Mouse (Mus musculus) MEL-GATA-1-ER (cell line): ENCODE data around the gene Phldb2.

Experiments
- DNase-seq: peaks from one replicate; pipeline ENCODE4 v3.0.0-alpha.2; 2012; ENCODE audit warnings: low read depth; ENCODE audit errors: extremely low read depth

The Phldb2 gene

GRCm38 (mm10) chr16:45842440-45842839 lies 111.0 kb downstream of the Phldb2 start:
- no peak for DNase-seq

DNA sequence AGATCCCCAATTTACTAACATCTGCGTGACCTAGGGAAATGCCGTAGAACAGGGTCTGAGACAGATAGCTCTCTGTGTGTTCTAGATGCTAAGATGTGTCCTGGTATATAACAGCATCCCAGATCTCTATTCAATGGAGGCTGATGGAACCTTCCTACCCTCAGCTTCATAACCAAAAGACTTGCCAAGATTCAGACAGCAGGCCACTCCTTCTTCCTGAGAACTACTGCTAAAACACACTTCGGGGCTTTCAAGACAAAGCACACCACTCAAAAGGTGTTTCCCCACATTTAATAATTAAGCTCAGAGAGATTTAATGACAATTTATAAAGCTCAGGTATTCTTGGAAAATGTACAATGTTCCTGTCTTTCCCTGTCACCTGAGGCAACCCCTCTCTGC lies 111.6 kb downstream of the Phldb2 start:
- DNase-seq = no peak

DNA sequence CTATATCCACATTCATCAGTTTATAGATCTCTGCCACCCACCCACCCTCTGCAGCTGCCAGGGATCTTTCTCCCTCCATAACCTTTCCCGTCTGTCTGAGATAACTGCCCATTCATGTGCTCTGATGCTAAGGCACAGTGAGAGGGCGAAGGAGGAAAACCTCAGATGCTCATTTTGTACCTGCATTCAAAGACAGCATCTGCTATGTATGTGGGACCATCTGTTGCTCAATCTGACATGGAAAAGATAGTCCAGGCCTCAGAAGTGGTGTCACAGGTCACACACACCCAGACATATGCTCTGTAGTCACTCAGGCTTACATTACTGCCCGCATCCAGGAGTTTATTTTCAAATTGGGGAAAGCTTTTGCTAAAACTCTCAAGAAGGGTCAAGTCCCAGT lies 112.4 kb downstream of the Phldb2 start:
- no peak for DNase-seq

DNA sequence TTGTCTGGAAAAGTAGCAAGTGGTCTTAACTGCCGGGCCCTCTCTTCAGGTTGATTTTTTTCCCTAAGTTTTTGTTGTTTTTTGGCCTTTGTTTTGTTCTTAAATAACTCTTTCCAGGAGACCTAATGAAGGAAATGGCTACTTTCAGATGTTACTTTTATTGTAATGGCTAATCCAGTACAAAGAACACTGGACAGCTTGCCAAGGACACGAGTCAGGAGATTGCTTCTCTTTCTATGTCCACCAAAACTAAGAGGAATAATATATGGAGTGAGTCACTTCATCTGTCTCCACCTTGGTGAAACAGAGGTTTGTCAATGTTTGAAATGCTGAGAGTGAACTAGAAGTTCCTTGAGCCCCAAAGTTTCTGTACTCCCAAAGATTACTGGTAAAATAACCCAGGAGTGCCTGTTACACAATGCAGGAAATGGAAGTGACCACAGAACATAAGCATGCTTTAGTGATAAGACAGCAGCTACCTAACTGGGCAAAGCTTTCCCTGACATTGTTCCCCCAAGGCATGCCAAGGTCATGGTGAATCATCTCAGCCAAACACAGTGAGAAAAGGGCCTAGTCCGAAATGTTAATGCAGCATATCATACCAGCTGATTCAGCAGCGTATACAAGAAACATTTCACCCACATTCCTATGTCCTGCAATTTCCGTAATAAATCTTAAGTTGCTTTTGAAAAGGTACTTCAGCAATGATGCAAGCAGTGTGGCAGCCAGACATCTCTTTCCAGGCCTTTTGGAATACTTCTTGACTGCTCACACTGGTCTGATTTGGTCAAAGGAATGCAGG lies 115.7 kb downstream of the Phldb2 start:
- no peak for DNase-seq

DNA sequence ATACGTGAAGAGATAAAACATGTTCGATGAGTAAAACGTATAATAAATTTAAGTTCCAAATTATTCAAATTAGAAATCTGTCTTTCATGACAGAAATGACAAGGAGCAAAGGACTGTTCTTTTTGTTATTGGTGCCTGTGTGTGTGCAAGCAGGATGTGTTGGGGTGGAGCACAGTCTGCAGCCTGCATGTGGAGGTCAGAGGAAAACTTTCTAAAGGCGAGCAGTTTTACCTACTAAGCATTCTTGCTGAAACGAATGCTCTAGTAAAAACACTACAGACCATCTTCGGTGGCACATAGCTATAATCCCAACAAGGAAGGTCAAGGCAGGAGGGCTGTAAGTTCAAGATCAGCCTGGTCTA lies 120.7 kb downstream of the Phldb2 start:
- DNase-seq = no peak

DNA sequence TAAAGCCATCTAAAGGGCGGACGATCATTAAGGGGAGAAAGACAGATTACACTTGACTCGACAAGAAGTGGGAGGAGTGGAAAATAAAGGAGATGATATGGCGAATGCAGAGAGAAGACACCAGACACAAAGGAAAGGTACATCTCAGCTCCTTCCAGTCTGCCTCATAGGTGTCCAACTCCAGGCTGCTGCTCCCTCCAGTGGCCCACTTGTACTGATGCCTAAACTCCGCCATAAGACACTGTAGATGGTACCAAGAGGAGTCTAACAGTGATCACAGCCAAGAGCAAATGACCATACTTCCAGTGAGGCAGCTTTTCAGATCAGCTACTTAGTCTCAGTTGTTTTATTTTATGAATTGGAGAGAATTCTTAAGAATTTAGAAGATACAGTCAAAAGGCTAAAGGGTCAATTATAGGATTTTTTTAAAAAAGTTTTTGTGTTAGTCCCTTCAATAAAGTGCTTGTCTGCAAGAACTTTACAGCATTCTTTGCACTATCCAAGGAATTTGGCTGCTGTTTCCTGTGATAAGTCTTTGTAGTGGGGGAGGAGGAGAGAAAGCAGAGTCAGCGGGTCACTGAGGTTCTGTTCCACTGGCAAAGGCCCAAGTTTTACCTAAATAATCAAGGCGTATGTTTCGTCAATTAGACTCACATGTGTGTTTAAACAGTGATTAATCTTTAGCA lies 121.2 kb downstream of the Phldb2 start:
- no peak for DNase-seq

- no peak for DNase-seq
Observed at GRCm38 (mm10) chr16:45831094-45831872, 122.1 kb downstream of the Phldb2 start.

DNA sequence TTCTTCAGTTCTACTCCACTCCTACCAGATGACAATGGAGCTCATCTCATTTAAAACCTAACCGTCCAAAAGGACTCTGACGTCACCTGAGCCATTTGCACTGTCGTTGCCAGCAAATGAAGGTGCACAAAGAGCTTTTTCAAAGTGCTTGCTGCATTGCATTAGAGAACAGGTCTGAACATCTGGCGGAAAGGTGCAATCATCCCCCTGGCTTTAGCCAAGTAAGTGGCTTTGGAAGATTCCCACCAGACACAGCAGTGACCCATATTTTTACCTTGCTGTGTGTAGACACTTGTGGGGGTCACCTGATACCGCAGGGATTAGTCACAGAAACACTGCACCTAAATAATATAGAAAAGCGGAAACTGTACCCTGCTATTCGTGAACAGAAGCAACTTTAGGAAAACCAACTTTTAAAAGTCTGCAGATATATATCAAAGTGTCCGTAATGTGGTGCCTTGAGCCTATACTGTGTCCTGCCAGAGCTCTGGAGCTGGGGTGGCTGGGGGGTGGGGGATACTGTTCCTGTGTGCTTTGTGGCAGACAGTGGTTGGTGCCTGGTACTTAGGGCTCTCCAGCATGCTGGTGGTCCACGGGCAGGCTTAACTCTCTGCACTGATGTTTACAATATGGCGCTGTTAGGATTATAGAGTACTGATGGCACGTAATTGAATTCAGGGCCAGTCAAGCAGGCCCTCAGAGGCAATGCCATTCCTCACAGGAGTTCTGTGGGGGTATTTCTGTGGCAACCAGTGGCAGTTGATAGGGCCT lies 123.1 kb downstream of the Phldb2 start:
- DNase-seq = no peak

DNA sequence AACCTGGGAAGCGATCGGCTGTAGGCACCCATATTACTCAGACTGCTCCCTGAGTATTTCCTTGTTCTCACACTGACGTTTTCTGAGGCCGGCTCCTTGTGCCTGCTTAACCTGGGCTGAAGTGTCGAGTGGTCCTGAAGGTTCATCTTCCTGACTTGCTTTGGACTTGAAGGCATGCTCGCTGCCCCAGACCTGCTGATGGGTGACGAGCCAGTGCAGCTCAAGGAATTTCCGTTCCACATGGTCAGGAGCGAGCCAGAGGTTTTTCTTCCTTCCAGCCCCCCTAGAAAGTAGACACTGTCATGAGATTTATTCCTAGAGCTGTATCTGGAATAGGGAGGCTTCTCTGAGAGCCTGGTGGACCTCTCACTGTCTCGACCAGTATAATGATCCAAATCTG lies 128.1 kb downstream of the Phldb2 start:
- DNase-seq = no peak

GRCm38 (mm10) chr16:45824025-45824424 lies 129.4 kb downstream of the Phldb2 start:
- DNase-seq = no peak

- DNase-seq = no peak
Observed at GRCm38 (mm10) chr16:45819911-45820310, 133.5 kb downstream of the Phldb2 start.

DNA sequence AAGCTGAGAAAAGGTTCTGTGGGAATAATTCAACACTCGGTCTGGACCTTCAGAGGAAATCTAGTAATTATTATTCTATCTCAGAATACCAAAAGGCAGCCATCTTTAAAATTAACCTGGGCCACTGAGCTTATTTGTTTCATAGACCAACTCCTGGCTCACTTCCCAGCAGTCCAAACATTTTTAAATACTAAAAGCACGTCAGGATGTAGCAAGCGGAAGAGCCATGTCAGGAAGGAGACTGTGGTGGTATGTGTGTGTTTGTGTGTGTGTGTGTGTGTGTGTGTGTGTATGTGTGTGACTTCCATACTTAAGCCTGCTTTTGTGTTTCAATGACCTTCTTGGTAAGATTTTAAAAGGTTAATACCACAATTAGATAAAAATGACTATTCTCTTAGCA lies 135.6 kb downstream of the Phldb2 start:
- no peak for DNase-seq

DNA sequence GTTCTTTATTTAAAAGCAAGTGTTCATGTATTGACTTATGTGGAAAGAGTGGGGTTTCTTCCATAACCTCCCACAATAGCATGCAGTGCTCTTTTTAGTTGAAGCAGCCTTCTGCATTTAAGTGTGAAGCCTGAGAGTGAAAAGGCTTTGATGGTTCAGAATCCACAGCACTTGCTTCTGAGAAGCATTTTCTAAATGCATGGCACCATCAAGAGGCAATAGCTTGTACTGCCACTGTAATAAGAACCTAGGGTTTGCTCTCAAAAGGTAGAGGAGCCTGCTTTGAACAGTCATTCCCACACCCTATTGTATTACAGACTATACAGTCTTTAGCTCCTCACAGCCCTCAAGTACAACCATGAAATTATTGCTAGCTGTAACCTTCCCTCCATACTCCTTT lies 136.7 kb downstream of the Phldb2 start:
- DNase-seq = no peak

DNA sequence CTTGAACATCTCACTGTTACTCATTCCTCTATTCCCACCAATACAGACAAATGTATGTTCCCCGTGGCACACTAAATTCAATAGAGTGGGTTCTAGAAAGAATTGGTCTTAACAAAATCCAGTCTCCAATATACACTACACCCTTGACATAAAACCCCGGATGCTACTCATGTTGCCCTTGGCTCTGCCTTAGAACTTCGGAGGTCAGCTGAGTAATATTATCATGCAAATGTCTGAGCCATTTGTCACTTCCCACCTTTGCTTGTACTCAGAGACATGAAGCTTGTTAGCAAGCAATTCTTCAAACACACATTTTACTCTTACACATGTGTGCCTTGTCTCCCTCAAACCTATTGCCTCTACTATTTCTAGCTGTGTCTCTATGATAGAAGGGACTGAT lies 138.8 kb downstream of the Phldb2 start:
- no peak for DNase-seq

GRCm38 (mm10) chr16:45811788-45812187 lies 141.6 kb downstream of the Phldb2 start:
- DNase-seq = no peak

GRCm38 (mm10) chr16:45810829-45811326 lies 142.5 kb downstream of the Phldb2 start:
- no peak for DNase-seq

DNA sequence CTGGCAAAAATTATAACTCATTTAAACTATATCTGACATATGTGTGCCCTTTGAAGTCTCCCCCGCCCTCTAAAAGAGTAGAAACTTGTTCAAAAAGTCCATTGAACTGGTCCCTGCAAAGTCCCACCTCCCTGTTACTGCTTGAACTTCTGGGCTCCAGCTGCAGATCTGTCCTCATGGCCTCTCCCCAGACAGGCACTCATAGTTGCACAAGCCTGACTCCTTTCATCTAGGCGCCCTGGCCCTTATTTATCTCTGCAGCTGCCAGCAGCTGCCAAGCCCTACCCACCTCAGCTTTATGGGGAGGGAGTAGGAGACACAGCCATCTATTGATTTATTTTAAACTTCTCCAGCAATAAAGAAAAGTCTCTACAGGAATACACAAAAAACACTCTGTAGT lies 143.2 kb downstream of the Phldb2 start:
- no peak for DNase-seq

- no peak for DNase-seq
Observed at GRCm38 (mm10) chr16:45804708-45805107, 148.7 kb downstream of the Phldb2 start.

GRCm38 (mm10) chr16:45800406-45800805 lies 153.0 kb downstream of the Phldb2 start:
- no peak for DNase-seq

DNA sequence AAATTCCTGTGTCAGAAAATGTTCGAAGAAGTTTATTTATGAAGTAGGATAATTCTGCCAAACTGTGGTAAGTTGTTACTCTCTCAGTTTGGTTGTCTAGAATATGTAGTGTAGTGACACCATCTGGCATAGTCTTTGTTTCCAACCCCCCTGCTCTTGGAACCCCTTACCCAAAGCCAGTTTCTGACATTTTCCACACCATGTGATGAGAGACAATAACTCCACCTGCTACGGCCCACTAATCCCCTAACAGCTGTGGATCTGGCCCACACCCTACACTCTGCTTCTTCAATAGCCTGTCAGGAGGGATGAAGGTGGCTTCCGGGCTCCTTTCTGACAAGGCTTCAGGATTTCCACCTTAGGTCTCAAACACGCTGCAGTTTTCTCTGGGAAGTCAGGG lies 154.2 kb downstream of the Phldb2 start:
- DNase-seq = no peak

- DNase-seq = no peak
Observed at GRCm38 (mm10) chr16:45798591-45798990, 154.8 kb downstream of the Phldb2 start.
